Mouse (Mus musculus): ENCODE results near the gene Bmp6. TPM values are rescaled to one million over a fixed set of nuclear protein-coding genes. Genes with fewer than 3 reads are reported as not detected.

Gene Bmp6
- polyA plus RNA-seq, 1 experiment, result 0.73 TPM

- Histone ChIP-seq H3K27ac (ENCODE audit: insufficient read depth, low read length) (no peak overlapping the region), H3K9ac (ENCODE audit: low read depth, poor library complexity, severe bottlenecking) (no peak overlapping the region), H3K36me3 (ENCODE audit: control insufficient read depth, insufficient read depth, low read length, poor library complexity, severe bottlenecking) (no peaks in the 10 kb centered on the region), H3K4me3 (ENCODE audit: low read depth, low read length) (no peak overlapping the region), H3K27me3 (ENCODE audit: control insufficient read depth, insufficient read depth, low read length, poor library complexity, severe bottlenecking) (no peaks in the 10 kb centered on the region), H3K4me1 (ENCODE audit: control insufficient read depth, insufficient read depth, low read length) (no peaks in the 10 kb centered on the region), H3K9me3 (replicated peaks; ENCODE audit: control insufficient read depth, insufficient read depth, low read length, poor library complexity, severe bottlenecking) (0 out of 2 replicates have a peak, but pooled peaks cover 2% of the 10 kb centered on the region)
- TF ChIP-seq CTCF (IDR thresholded peaks at IDR 0.05; ENCODE audit: low read depth, low read length) (no peak), POLR2A (IDR thresholded peaks at IDR 0.05; ENCODE audit: insufficient read depth, low read length) (no peak), EP300 (IDR thresholded peaks at IDR 0.05; ENCODE audit: insufficient read depth, low read depth, low read length) (no peak)
Measured at GRCm38 (mm10) chr13:38318418-38318817, 26.5 kb upstream of the Bmp6 start.

GRCm38 (mm10) chr13:38320354-38320753 is 24.6 kb upstream of the Bmp6 start:
- no peak overlapping the region for H3K9ac ChIP-seq (ENCODE audit: low read depth, poor library complexity, severe bottlenecking)
- H3K4me1 ChIP-seq (ENCODE audit: control insufficient read depth, insufficient read depth, low read length), result no peaks in the 10 kb centered on the region
- no peak for TF ChIP-seq CTCF (IDR thresholded peaks at IDR 0.05; ENCODE audit: low read depth, low read length)
- TF ChIP-seq POLR2A (IDR thresholded peaks at IDR 0.05; ENCODE audit: insufficient read depth, low read length), result no peak
- TF ChIP-seq EP300 (IDR thresholded peaks at IDR 0.05; ENCODE audit: insufficient read depth, low read depth, low read length), result no peak
- peaks cover 2% of the 10 kb centered on the region; the same call in 1 of the 2 replicates for H3K9me3 ChIP-seq (replicated peaks; ENCODE audit: control insufficient read depth, insufficient read depth, low read length, poor library complexity, severe bottlenecking)
- no peaks in the 10 kb centered on the region for H3K36me3 ChIP-seq (ENCODE audit: control insufficient read depth, insufficient read depth, low read length, poor library complexity, severe bottlenecking)
- no peak overlapping the region for H3K27ac ChIP-seq (ENCODE audit: insufficient read depth, low read length)
- no peak overlapping the region for H3K4me3 ChIP-seq (ENCODE audit: low read depth, low read length)
- H3K27me3 ChIP-seq (ENCODE audit: control insufficient read depth, insufficient read depth, low read length, poor library complexity, severe bottlenecking), result no peaks in the 10 kb centered on the region

- Histone ChIP-seq H3K9me3 (replicated peaks; ENCODE audit: control insufficient read depth, insufficient read depth, low read length, poor library complexity, severe bottlenecking) (peaks cover 2% of the 10 kb centered on the region; the same call in 1 of the 2 replicates), H3K4me3 (ENCODE audit: low read depth, low read length) (no peak overlapping the region), H3K27ac (ENCODE audit: insufficient read depth, low read length) (no peak overlapping the region), H3K4me1 (ENCODE audit: control insufficient read depth, insufficient read depth, low read length) (no peaks in the 10 kb centered on the region), H3K9ac (ENCODE audit: low read depth, poor library complexity, severe bottlenecking) (no peak overlapping the region), H3K27me3 (ENCODE audit: control insufficient read depth, insufficient read depth, low read length, poor library complexity, severe bottlenecking) (no peaks in the 10 kb centered on the region), H3K36me3 (ENCODE audit: control insufficient read depth, insufficient read depth, low read length, poor library complexity, severe bottlenecking) (no peaks in the 10 kb centered on the region)
- TF ChIP-seq EP300 (IDR thresholded peaks at IDR 0.05; ENCODE audit: insufficient read depth, low read depth, low read length), result no peak
- no peak for TF ChIP-seq CTCF (IDR thresholded peaks at IDR 0.05; ENCODE audit: low read depth, low read length)
- no peak for TF ChIP-seq POLR2A (IDR thresholded peaks at IDR 0.05; ENCODE audit: insufficient read depth, low read length)
Measured at GRCm38 (mm10) chr13:38324452-38324851, 20.5 kb upstream of the Bmp6 start.

GRCm38 (mm10) chr13:38327377-38327776 is 17.5 kb upstream of the Bmp6 start:
- Histone ChIP-seq H3K4me3 (ENCODE audit: low read depth, low read length) (no peak overlapping the region), H3K36me3 (ENCODE audit: control insufficient read depth, insufficient read depth, low read length, poor library complexity, severe bottlenecking) (no peaks in the 10 kb centered on the region), H3K9me3 (replicated peaks; ENCODE audit: control insufficient read depth, insufficient read depth, low read length, poor library complexity, severe bottlenecking) (peaks cover 2% of the 10 kb centered on the region; the same call in 1 of the 2 replicates), H3K9ac (ENCODE audit: low read depth, poor library complexity, severe bottlenecking) (no peak overlapping the region), H3K27ac (ENCODE audit: insufficient read depth, low read length) (no peak overlapping the region), H3K4me1 (ENCODE audit: control insufficient read depth, insufficient read depth, low read length) (no peaks in the 10 kb centered on the region), H3K27me3 (ENCODE audit: control insufficient read depth, insufficient read depth, low read length, poor library complexity, severe bottlenecking) (no peaks in the 10 kb centered on the region)
- TF ChIP-seq EP300 (IDR thresholded peaks at IDR 0.05; ENCODE audit: insufficient read depth, low read depth, low read length) (no peak), POLR2A (IDR thresholded peaks at IDR 0.05; ENCODE audit: insufficient read depth, low read length) (no peak), CTCF (IDR thresholded peaks at IDR 0.05; ENCODE audit: low read depth, low read length) (no peak)

- Histone ChIP-seq H3K27ac (ENCODE audit: insufficient read depth, low read length) (no peak overlapping the region), H3K27me3 (ENCODE audit: control insufficient read depth, insufficient read depth, low read length, poor library complexity, severe bottlenecking) (no peaks in the 10 kb centered on the region; the same call in 1 of the 2 replicates), H3K9ac (ENCODE audit: low read depth, poor library complexity, severe bottlenecking) (no peak overlapping the region), H3K36me3 (ENCODE audit: control insufficient read depth, insufficient read depth, low read length, poor library complexity, severe bottlenecking) (no peaks in the 10 kb centered on the region), H3K4me1 (ENCODE audit: control insufficient read depth, insufficient read depth, low read length) (no peaks in the 10 kb centered on the region), H3K4me3 (ENCODE audit: low read depth, low read length) (no peak overlapping the region), H3K9me3 (replicated peaks; ENCODE audit: control insufficient read depth, insufficient read depth, low read length, poor library complexity, severe bottlenecking) (no peaks in the 10 kb centered on the region)
- TF ChIP-seq POLR2A (IDR thresholded peaks at IDR 0.05; ENCODE audit: insufficient read depth, low read length) (no peak), CTCF (IDR thresholded peaks at IDR 0.05; ENCODE audit: low read depth, low read length) (no peak), EP300 (IDR thresholded peaks at IDR 0.05; ENCODE audit: insufficient read depth, low read depth, low read length) (no peak)
Measured at GRCm38 (mm10) chr13:38333496-38333895, 11.4 kb upstream of the Bmp6 start.

GRCm38 (mm10) chr13:38342598-38342997 is 2.3 kb upstream of the Bmp6 start:
- TF ChIP-seq EP300 (IDR thresholded peaks at IDR 0.05; ENCODE audit: insufficient read depth, low read depth, low read length) (no peak), CTCF (IDR thresholded peaks at IDR 0.05; ENCODE audit: low read depth, low read length) (peak; percentile 35)

More at GRCm38 (mm10) chr13:38342598-38342997, 2.3 kb upstream of the Bmp6 start:
- H3K36me3 ChIP-seq (ENCODE audit: control insufficient read depth, insufficient read depth, low read length, poor library complexity, severe bottlenecking), result no peaks in the 10 kb centered on the region
- H3K4me3 ChIP-seq (ENCODE audit: low read depth, low read length), result no peak overlapping the region
- no peak overlapping the region for H3K27ac ChIP-seq (ENCODE audit: insufficient read depth, low read length)
- H3K4me1 ChIP-seq (ENCODE audit: control insufficient read depth, insufficient read depth, low read length), result no peaks in the 10 kb centered on the region
- H3K27me3 ChIP-seq (ENCODE audit: control insufficient read depth, insufficient read depth, low read length, poor library complexity, severe bottlenecking), result peaks cover 23% of the 10 kb centered on the region
- H3K9ac ChIP-seq (ENCODE audit: low read depth, poor library complexity, severe bottlenecking), result no peak overlapping the region
- peaks cover 19% of the 10 kb centered on the region for H3K9me3 ChIP-seq (replicated peaks; ENCODE audit: control insufficient read depth, insufficient read depth, low read length, poor library complexity, severe bottlenecking)

Data from ES-Bruce4 (cell line).